Mouse (Mus musculus): ENCODE data around the gene Rasgrp3. TPM values are rescaled to one million over a fixed set of nuclear protein-coding genes. Genes with fewer than 3 reads are reported as not detected.
A peak's percentile ranks its signal among the peaks of the same experiment; 100 is the strongest.

The Rasgrp3 gene
- polyA plus RNA-seq, 1 experiment = 19.4 TPM

DNA sequence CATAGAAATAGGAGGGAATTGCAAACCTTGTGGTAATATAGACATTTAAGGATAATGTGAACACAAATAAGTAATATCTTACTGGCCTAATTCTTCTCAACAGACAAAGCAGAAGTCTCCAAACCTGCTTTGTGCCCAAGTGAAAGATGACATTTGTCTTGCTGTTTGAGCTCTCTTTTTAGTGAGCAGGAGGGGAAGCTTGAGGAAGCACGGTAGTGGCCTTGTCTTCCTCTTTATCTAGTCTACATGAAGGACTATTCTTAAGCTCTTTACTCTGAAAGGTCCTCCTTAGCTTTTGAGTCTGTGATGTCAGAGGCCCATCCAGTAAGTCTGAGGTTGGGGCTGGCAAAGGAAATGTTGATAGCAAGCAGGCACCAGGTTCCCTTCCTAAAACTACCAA, 43.1 kb downstream of the Rasgrp3 start:
- TF ChIP-seq CTCF (IDR thresholded peaks at IDR 0.05; ENCODE audit: low read depth, low read length) (no peak), POLR2A (IDR thresholded peaks at IDR 0.05; ENCODE audit: borderline replicate concordance, low read depth, low read length) (no peak)
- Histone ChIP-seq H3K27ac (ENCODE audit: insufficient read depth, low read depth, low read length) (peak overlapping the region; percentile 65), H3K4me3 (ENCODE audit: insufficient read depth, low read length) (no peak overlapping the region), H3K4me1 (ENCODE audit: control insufficient read depth, insufficient read depth, low read length) (peaks cover 66% of the 10 kb centered on the region)

- TF ChIP-seq CTCF (IDR thresholded peaks at IDR 0.05; ENCODE audit: low read depth, low read length) (no peak), POLR2A (IDR thresholded peaks at IDR 0.05; ENCODE audit: borderline replicate concordance, low read depth, low read length) (no peak)
- Histone ChIP-seq H3K4me3 (ENCODE audit: insufficient read depth, low read length) (no peak overlapping the region), H3K27ac (ENCODE audit: insufficient read depth, low read depth, low read length) (no peak overlapping the region), H3K4me1 (ENCODE audit: control insufficient read depth, insufficient read depth, low read length) (peaks cover 59% of the 10 kb centered on the region)
Observed at GRCm38 (mm10) chr17:75479663-75480062, 44.0 kb downstream of the Rasgrp3 start.

- Histone ChIP-seq H3K27ac (ENCODE audit: insufficient read depth, low read depth, low read length) (no peak overlapping the region), H3K4me1 (ENCODE audit: control insufficient read depth, insufficient read depth, low read length) (peaks cover 55% of the 10 kb centered on the region), H3K4me3 (ENCODE audit: insufficient read depth, low read length) (no peak overlapping the region)
- TF ChIP-seq POLR2A (IDR thresholded peaks at IDR 0.05; ENCODE audit: borderline replicate concordance, low read depth, low read length) (no peak), CTCF (IDR thresholded peaks at IDR 0.05; ENCODE audit: low read depth, low read length) (no peak)
Observed at GRCm38 (mm10) chr17:75480379-75480778, 44.7 kb downstream of the Rasgrp3 start.

DNA sequence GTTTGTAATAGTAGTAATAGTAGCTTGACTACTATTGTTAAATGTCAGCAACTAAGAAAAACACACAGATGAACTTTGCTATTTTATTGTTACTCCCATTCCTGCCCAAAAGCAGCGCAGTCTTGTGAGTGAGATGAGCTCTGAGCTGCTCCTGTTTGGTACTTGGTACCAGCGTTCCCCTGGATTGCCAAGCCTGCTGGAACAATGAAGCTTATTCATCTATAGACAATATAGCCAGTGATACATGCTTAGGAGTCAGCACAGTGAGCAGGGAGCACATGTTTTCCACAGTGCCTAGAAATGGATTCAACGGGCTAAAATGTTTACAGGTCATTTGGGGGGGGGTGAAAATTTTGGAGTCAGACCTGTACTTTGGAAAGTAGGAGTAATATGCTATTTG, 50.5 kb downstream of the Rasgrp3 start:
- Histone ChIP-seq H3K27ac (ENCODE audit: insufficient read depth, low read depth, low read length) (no peak overlapping the region), H3K4me3 (ENCODE audit: insufficient read depth, low read length) (no peak overlapping the region), H3K4me1 (ENCODE audit: control insufficient read depth, insufficient read depth, low read length) (peaks cover 11% of the 10 kb centered on the region)
- TF ChIP-seq POLR2A (IDR thresholded peaks at IDR 0.05; ENCODE audit: borderline replicate concordance, low read depth, low read length) = no peak
- TF ChIP-seq CTCF (IDR thresholded peaks at IDR 0.05; ENCODE audit: low read depth, low read length) = no peak

- Histone ChIP-seq H3K4me3 (ENCODE audit: insufficient read depth, low read length) (no peak overlapping the region), H3K27ac (ENCODE audit: insufficient read depth, low read depth, low read length) (no peak overlapping the region), H3K4me1 (ENCODE audit: control insufficient read depth, insufficient read depth, low read length) (peaks cover 12% of the 10 kb centered on the region)
- no peak for TF ChIP-seq POLR2A (IDR thresholded peaks at IDR 0.05; ENCODE audit: borderline replicate concordance, low read depth, low read length)
- TF ChIP-seq CTCF (IDR thresholded peaks at IDR 0.05; ENCODE audit: low read depth, low read length) = no peak
Observed at GRCm38 (mm10) chr17:75495213-75495612, 59.5 kb downstream of the Rasgrp3 start.

GRCm38 (mm10) chr17:75498241-75498651, 62.5 kb downstream of the Rasgrp3 start:
- Histone ChIP-seq H3K27ac (ENCODE audit: insufficient read depth, low read depth, low read length) (no peak overlapping the region), H3K4me3 (ENCODE audit: insufficient read depth, low read length) (no peak overlapping the region), H3K4me1 (ENCODE audit: control insufficient read depth, insufficient read depth, low read length) (peaks cover 12% of the 10 kb centered on the region)
- TF ChIP-seq CTCF (IDR thresholded peaks at IDR 0.05; ENCODE audit: low read depth, low read length) (no peak), POLR2A (IDR thresholded peaks at IDR 0.05; ENCODE audit: borderline replicate concordance, low read depth, low read length) (no peak)

GRCm38 (mm10) chr17:75503031-75503430, 67.3 kb downstream of the Rasgrp3 start:
- Histone ChIP-seq H3K27ac (ENCODE audit: insufficient read depth, low read depth, low read length) (no peak overlapping the region), H3K4me1 (ENCODE audit: control insufficient read depth, insufficient read depth, low read length) (peaks cover 2% of the 10 kb centered on the region)
- TF ChIP-seq POLR2A (IDR thresholded peaks at IDR 0.05; ENCODE audit: borderline replicate concordance, low read depth, low read length) (no peak), CTCF (IDR thresholded peaks at IDR 0.05; ENCODE audit: low read depth, low read length) (no peak)

DNA sequence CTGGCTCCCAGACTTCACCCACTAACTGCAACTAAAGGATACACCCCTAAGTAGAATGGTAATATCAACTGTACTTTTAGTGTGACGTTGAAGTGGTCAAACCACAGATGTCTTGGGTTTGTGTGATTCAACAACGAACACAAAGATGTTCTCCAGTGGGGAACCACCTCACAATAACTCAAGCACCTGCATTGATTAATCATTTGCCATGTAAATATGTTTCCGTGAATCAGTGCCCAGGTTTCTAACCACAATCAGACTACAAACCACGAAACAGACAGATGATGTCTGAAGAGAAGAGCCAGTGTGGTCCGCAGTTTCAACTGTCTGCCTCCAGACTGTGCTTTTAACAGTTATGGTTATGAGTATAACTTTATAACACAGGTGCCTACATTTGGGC, 69.4 kb downstream of the Rasgrp3 start:
- Histone ChIP-seq H3K4me1 (ENCODE audit: control insufficient read depth, insufficient read depth, low read length) (no peaks in the 10 kb centered on the region), H3K27ac (ENCODE audit: insufficient read depth, low read depth, low read length) (no peak overlapping the region), H3K4me3 (ENCODE audit: insufficient read depth, low read length) (no peak overlapping the region)
- TF ChIP-seq POLR2A (IDR thresholded peaks at IDR 0.05; ENCODE audit: borderline replicate concordance, low read depth, low read length) = no peak
- TF ChIP-seq CTCF (IDR thresholded peaks at IDR 0.05; ENCODE audit: low read depth, low read length) = no peak

More at GRCm38 (mm10) chr17:75503031-75503430, 67.3 kb downstream of the Rasgrp3 start:
- no peak overlapping the region for H3K4me3 ChIP-seq (ENCODE audit: insufficient read depth, low read length)

GRCm38 (mm10) chr17:75506097-75506675, 70.5 kb downstream of the Rasgrp3 start:
- Histone ChIP-seq H3K27ac (ENCODE audit: insufficient read depth, low read depth, low read length) (no peak overlapping the region), H3K4me1 (ENCODE audit: control insufficient read depth, insufficient read depth, low read length) (no peaks in the 10 kb centered on the region), H3K4me3 (ENCODE audit: insufficient read depth, low read length) (no peak overlapping the region)
- TF ChIP-seq CTCF (IDR thresholded peaks at IDR 0.05; ENCODE audit: low read depth, low read length) (no peak), POLR2A (IDR thresholded peaks at IDR 0.05; ENCODE audit: borderline replicate concordance, low read depth, low read length) (no peak)

DNA sequence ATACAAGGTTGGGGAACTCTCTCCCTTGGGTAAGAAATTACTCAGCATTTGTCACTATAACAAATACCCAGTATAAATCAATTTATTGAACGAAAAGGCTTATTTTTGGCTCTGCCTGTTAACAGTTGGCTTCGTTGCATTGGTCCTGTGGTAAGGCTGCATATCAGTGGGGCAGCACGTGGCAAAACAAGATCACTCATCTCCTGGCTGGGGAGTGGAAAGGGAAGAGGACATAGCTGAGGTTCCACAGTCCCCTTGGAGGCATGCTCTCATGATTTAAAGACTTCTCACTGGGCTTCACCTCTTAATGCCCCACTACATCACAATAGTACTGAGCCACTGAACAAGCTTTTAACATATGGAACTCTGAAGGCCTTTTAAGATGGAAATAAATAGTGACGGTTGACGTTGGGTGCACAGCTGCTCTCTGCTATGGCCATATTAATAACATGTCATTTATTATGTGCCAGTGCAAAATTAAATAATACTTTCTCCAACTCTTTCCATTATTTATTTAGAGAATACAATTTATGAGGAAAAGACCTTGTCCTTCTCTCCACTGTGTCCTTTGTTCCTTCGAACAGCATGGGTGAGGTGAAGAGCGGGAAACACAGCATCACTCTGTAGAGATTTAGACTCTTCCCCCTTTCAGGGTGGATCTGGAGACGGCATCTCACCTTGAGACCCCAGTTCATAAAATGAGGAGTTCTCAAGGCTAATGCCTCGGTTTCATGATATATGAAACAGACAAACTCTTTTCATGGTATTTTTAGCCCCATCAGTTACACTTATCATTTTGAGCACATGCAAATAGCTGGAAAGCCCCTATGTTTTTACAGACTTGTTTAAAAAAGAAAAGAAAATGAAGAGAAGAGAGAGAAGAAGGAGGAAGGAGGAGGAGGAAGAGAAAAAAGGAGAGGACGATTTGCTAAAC, 71.3 kb downstream of the Rasgrp3 start:
- H3K4me3 ChIP-seq (ENCODE audit: insufficient read depth, low read length) = no peak overlapping the region
- TF ChIP-seq POLR2A (IDR thresholded peaks at IDR 0.05; ENCODE audit: borderline replicate concordance, low read depth, low read length) (no peak), CTCF (IDR thresholded peaks at IDR 0.05; ENCODE audit: low read depth, low read length) (no peak)
- H3K4me1 ChIP-seq (ENCODE audit: control insufficient read depth, insufficient read depth, low read length) = no peaks in the 10 kb centered on the region
- no peak overlapping the region for H3K27ac ChIP-seq (ENCODE audit: insufficient read depth, low read depth, low read length)
